Mouse (Mus musculus) left cerebral cortex, postnatal 36 days (tissue): ENCODE results near the gene Tldc1. TPM values are rescaled to one million over a fixed set of nuclear protein-coding genes. Genes with fewer than 3 reads are reported as not detected.

Source experiments
- DNase-seq, 2 experiments: peaks; one replicate each; pipeline ENCODE4 v3.0.0; 2021 to 2022; ENCODE audit warnings: low spot score in 2 of 2, mixed read lengths in 1 of 2
- intact Hi-C: fragments of 180-260 bp; cut with DNase I; formaldehyde crosslinking; loops from one replicate; pipeline ENCODE4 v1.15.1; 2025
- total RNA-seq, 2 experiments: library from RNA; stranded (reverse); gene quantifications; 2 replicates each; pipeline ENCODE4 v1.2.3; 2021

Gene Tldc1
- total RNA-seq, 2 experiments from 2014 or later: 14.3 to 14.5 TPM

GRCm38 (mm10) chr8:119780402-119781049, 2.3 kb upstream of the Tldc1 start:
- no peak for DNase-seq
- intact Hi-C loops: loop anchor here (5.0 to 10.0 kb wide), 2 partner anchors 147 to 294 kb away; no protein-coding TSS in a partner anchor

- peak; percentile 74 to 83 for DNase-seq
- intact Hi-C loops: loop anchor here (1.0 to 5.0 kb wide), 2 partner anchors 93 to 337 kb away; no protein-coding TSS in a partner anchor
Observed at GRCm38 (mm10) chr8:119779013-119779737, 959 bp upstream of the Tldc1 start.

GRCm38 (mm10) chr8:119777765-119778164, 451 bp downstream of the Tldc1 start:
- no peak for DNase-seq
- intact Hi-C loops: loop anchor here (5.0 kb wide), 1 partner anchor 335 kb away; no protein-coding TSS in a partner anchor

- DNase-seq: no peak
- intact Hi-C loops: loop anchor here (5.0 kb wide), 1 partner anchor 334 kb away; no protein-coding TSS in a partner anchor
Observed at GRCm38 (mm10) chr8:119776668-119777245, 1.5 kb downstream of the Tldc1 start.

- no peak for DNase-seq
- intact Hi-C loops: no loop called here
Observed at GRCm38 (mm10) chr8:119765761-119766444, 12.3 kb downstream of the Tldc1 start.

- intact Hi-C loops: no loop called here
- DNase-seq: no peak
Observed at GRCm38 (mm10) chr8:119765311-119765710, 12.9 kb downstream of the Tldc1 start.

GRCm38 (mm10) chr8:119762226-119763220, 15.7 kb downstream of the Tldc1 start:
- no peak for DNase-seq
- intact Hi-C loops: no loop called here

GRCm38 (mm10) chr8:119761692-119762091, 16.5 kb downstream of the Tldc1 start:
- intact Hi-C loops: no loop called here

GRCm38 (mm10) chr8:119756538-119756937, 21.7 kb downstream of the Tldc1 start:
- DNase-seq: no peak
- intact Hi-C loops: no loop called here

More at GRCm38 (mm10) chr8:119761692-119762091, 16.5 kb downstream of the Tldc1 start:
- DNase-seq: no peak

GRCm38 (mm10) chr8:119756147-119756461, 22.1 kb downstream of the Tldc1 start:
- no peak for DNase-seq
- intact Hi-C loops: no loop called here

- intact Hi-C loops: no loop called here
- no peak for DNase-seq
Observed at GRCm38 (mm10) chr8:119755238-119756146, 22.7 kb downstream of the Tldc1 start.

GRCm38 (mm10) chr8:119744604-119745003, 33.6 kb downstream of the Tldc1 start:
- intact Hi-C loops: loop anchor here (5.0 kb wide), 1 partner anchor 57 kb away; no protein-coding TSS in a partner anchor
- no peak for DNase-seq

- intact Hi-C loops: loop anchor here (5.0 kb wide), 1 partner anchor 56 kb away; no protein-coding TSS in a partner anchor
- no peak for DNase-seq
Observed at GRCm38 (mm10) chr8:119743291-119744026, 34.8 kb downstream of the Tldc1 start.

- DNase-seq: no peak
- intact Hi-C loops: loop anchor here (5.0 kb wide), 1 partner anchor 55 kb away; no protein-coding TSS in a partner anchor
Observed at GRCm38 (mm10) chr8:119742409-119742808, 35.8 kb downstream of the Tldc1 start.

GRCm38 (mm10) chr8:119740634-119741033, 37.6 kb downstream of the Tldc1 start:
- intact Hi-C loops: loop anchor here (5.0 kb wide), 1 partner anchor 53 kb away; no protein-coding TSS in a partner anchor
- no peak for DNase-seq

GRCm38 (mm10) chr8:119738129-119738907, 39.9 kb downstream of the Tldc1 start:
- intact Hi-C loops: no loop called here
- DNase-seq: no peak
